7 mouse cellular contexts compared by ENCODE assay signal in genomic region chr19:32102976-32103300, GRCm38 (mm10). TPM values are rescaled to one million over a fixed set of nuclear protein-coding genes. Genes with fewer than 3 reads are reported as not detected.
DNase-seq lines count a peak whose midpoint lies in the region; ATAC-seq and TF ChIP-seq lines count a peak whose summit lies in the region.

No protein-coding gene starts in this region.

- H3K9me3 ChIP-seq in embryonic facial prominence, embryonic 15.5 days (replicated peaks): no peaks in the 10 kb centered on the region
- H3K9me3 ChIP-seq in neural tube, embryonic 14.5 days (ENCODE audit: control insufficient read depth, low read length): no peaks in the 10 kb centered on the region

- no peaks in the 10 kb centered on the region for H3K36me3 ChIP-seq in embryonic facial prominence, embryonic 15.5 days
- H3K36me3 ChIP-seq in neural tube, embryonic 14.5 days (ENCODE audit: control insufficient read depth, insufficient read depth, low read length): no peaks in the 10 kb centered on the region

- no peak overlapping the region for H3K4me3 ChIP-seq in embryonic facial prominence, embryonic 15.5 days (replicated peaks)
- peak overlapping the region; percentile 57 for H3K4me3 ChIP-seq in layer of hippocampus, adult 2 months
- H3K4me3 ChIP-seq in neural tube, embryonic 14.5 days (ENCODE audit: low read depth, low read length): peak overlapping the region; percentile 37

- 0 out of 2 replicates have a peak, but pooled peaks have one; percentile 6 for ATAC-seq in embryonic facial prominence, embryonic 15.5 days (ENCODE audit: insufficient number of reproducible peaks, low FRiP score, low TSS enrichment, low read depth)
- peak; percentile 75 for ATAC-seq in neural tube, embryonic 14.5 days (ENCODE audit: low read depth)

- peaks cover 11% of the 10 kb centered on the region; the same call in 1 of the 2 replicates for H3K4me1 ChIP-seq in embryonic facial prominence, embryonic 15.5 days
- peaks cover 6% of the 10 kb centered on the region; the same call in 1 of the 2 replicates for H3K4me1 ChIP-seq in neural tube, embryonic 14.5 days (ENCODE audit: control insufficient read depth, insufficient read depth, low read length)

- H3K27me3 ChIP-seq in embryonic facial prominence, embryonic 15.5 days: no peaks in the 10 kb centered on the region
- no peaks in the 10 kb centered on the region for H3K27me3 ChIP-seq in neural tube, embryonic 14.5 days (ENCODE audit: control insufficient read depth, insufficient read depth, low read length)

- 8% methylated on average over 9 of the region's 9 CpGs for WGBS in embryonic facial prominence, embryonic 15.5 days
- WGBS in neural tube, embryonic 14.5 days: 3% methylated on average over 9 of the region's 9 CpGs

- peak overlapping the region; percentile 13 for H3K4me2 ChIP-seq in embryonic facial prominence, embryonic 15.5 days (replicated peaks)
- peak overlapping the region; percentile 56 for H3K4me2 ChIP-seq in neural tube, embryonic 14.5 days (ENCODE audit: low read depth, low read length)

- peak; percentile 24 to 26 for DNase-seq in left cerebral cortex, adult 18-20 months (ENCODE audit: low spot score in 2 of 2)
- no peak for DNase-seq in left cerebral cortex, postnatal 10 days (ENCODE audit: extremely low spot score in 1 of 2, low spot score in 2 of 2)
- DNase-seq in layer of hippocampus, adult 2 months (ENCODE audit: low spot score in 2 of 2): peak; percentile 22 to 23
- no peak for DNase-seq in thymus, postnatal 10 days (ENCODE audit: low spot score in 2 of 2)
- no peak for DNase-seq in adrenal gland, adult 8-10 months

- intact Hi-C loops in left cerebral cortex, postnatal 10 days (cut with DNase I): loop anchor here (10.0 kb wide), 1 partner anchor 128 kb away; no protein-coding TSS in a partner anchor

- no peak overlapping the region for H3K9ac ChIP-seq in embryonic facial prominence, embryonic 15.5 days
- H3K9ac ChIP-seq in neural tube, embryonic 14.5 days (replicated peaks; ENCODE audit: low read depth, low read length): peak overlapping the region; percentile 51

- TF ChIP-seq CTCF in layer of hippocampus, adult 2 months (conservative IDR thresholded peaks at IDR 0.05): no peak

- no peak overlapping the region for H3K27ac ChIP-seq in embryonic facial prominence, embryonic 15.5 days (replicated peaks)
- H3K27ac ChIP-seq in layer of hippocampus, adult 2 months: peak overlapping the region; percentile 58
- peak overlapping the region; percentile 16 for H3K27ac ChIP-seq in neural tube, embryonic 14.5 days (ENCODE audit: low read depth, low read length)

RNA-seq across cellular contexts. Expression of gene Asah2, which starts 5.1 kb away (rescaled TPM):
- total RNA-seq in left cerebral cortex, adult 18-20 months (2021): 10 to 100 TPM; 11.5 to 12.1 TPM
- 1 to 10 TPM; 3.5 to 5.2 TPM for total RNA-seq in left cerebral cortex, postnatal 10 days (2021)
- polyA plus RNA-seq in embryonic facial prominence, embryonic 15.5 days (2015; fragmentation: Nextera tagmentation; extraction: Ambion mirVana): 3.1 and 3.4 TPM in 2 replicates
- total RNA-seq in layer of hippocampus, adult 2 months (2021): 1 to 10 TPM; 6.6 to 6.9 TPM
- 1.2 and 1.6 TPM in 2 replicates for polyA plus RNA-seq in neural tube, embryonic 14.5 days (2014; fragmentation: Nextera tagmentation; extraction: Ambion mirVana)
- total RNA-seq in adrenal gland, adult 8-10 months (2022): 10 to 100 TPM; 27.8 to 40.4 (median 33.7) TPM

Comparison
In these comparisons a context has a peak if more than half of its experiments do, and no peak if none do; other contexts are left out.
1. DNase-seq: peak in left cerebral cortex, adult 18-20 months (2 of 2) and layer of hippocampus, adult 2 months (2 of 2); none in left cerebral cortex, postnatal 10 days (0 of 2), thymus, postnatal 10 days (0 of 2) and adrenal gland, adult 8-10 months (single experiment).